Comparison of ENCODE assay signal across 9 mouse cellular contexts in the genomic region with DNA sequence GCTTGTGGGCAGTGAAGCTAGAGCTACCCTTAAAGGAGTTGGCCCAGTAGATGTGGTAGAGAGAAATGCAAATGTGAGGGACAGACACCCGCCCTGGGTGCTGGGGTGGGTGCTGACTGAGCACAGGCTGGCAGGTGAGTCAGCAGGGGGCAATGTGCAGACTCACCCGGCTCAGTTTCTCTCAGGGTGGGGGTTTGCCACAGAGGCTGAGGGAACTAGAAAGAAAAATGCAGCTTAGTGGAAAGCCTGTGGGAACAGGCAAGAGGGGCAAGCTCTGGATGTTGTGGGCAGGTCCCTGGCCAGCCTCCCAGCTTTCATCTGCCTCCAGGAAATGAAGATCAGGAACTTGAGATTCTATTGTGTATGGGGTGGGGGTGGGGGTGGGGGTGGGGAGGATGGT. TPM values are rescaled to one million over a fixed set of nuclear protein-coding genes. Genes with fewer than 3 reads are reported as not detected.
DNase-seq lines count a peak whose midpoint lies in the region; ATAC-seq and TF ChIP-seq lines count a peak whose summit lies in the region.
"Had no signal": no experiment of that assay in that cellular context is flagged by ENCODE, and none has a peak within 500 bp of the region (broad histone marks: within the 10 kb centered on the region; RNA-seq: fewer than 3 reads in every experiment).

No protein-coding gene starts in this region.

- DNase-seq in spleen, adult 2 months (ENCODE audit: low read depth in 1 of 2, low spot score in 2 of 2) = no peak
- no peak for DNase-seq in spleen, adult 18-20 months
- DNase-seq in lung, adult 2 months = peak; percentile 31

- no peak overlapping the region for H3K9ac ChIP-seq in intestine, embryonic 16.5 days (ENCODE audit: low read depth, low read length)
- H3K9ac ChIP-seq in midbrain, embryonic 16.5 days (ENCODE audit: low read depth, low read length) = no peak overlapping the region

- no peak overlapping the region for H3K4me3 ChIP-seq in spleen, adult 2 months (ENCODE audit: extremely low read depth, insufficient read depth, insufficient read length)
- H3K4me3 ChIP-seq in embryonic fibroblast, embryonic 13.5 days (ENCODE audit: insufficient read depth, low read length) = no peak overlapping the region
- H3K4me3 ChIP-seq in intestine, embryonic 16.5 days (ENCODE audit: low read length) = no peak overlapping the region
- H3K4me3 ChIP-seq in lung, adult 2 months (replicated peaks; ENCODE audit: extremely low read depth, low read depth, low read length) = no peak overlapping the region
- H3K4me3 ChIP-seq in midbrain, embryonic 16.5 days (ENCODE audit: low read depth, low read length) = no peak overlapping the region
- H3K4me3 ChIP-seq: megakaryocyte, embryonic 14.5 days had no signal

- no peaks in the 10 kb centered on the region for H3K36me3 ChIP-seq in spleen, adult 2 months (ENCODE audit: control insufficient read depth, insufficient read depth, low read length)
- no peaks in the 10 kb centered on the region for H3K36me3 ChIP-seq in intestine, embryonic 16.5 days (ENCODE audit: control insufficient read depth, insufficient read depth, low read length)
- H3K36me3 ChIP-seq in midbrain, embryonic 16.5 days (ENCODE audit: control insufficient read depth, insufficient read depth, low read length) = no peaks in the 10 kb centered on the region

- H3K4me1 ChIP-seq in spleen, adult 2 months (ENCODE audit: control insufficient read depth, insufficient read depth, insufficient read length) = no peaks in the 10 kb centered on the region; the same call in 1 of the 2 replicates
- peaks cover 10% of the 10 kb centered on the region; the same call in 1 of the 2 replicates for H3K4me1 ChIP-seq in embryonic fibroblast, embryonic 13.5 days (ENCODE audit: control insufficient read depth, insufficient read depth, low read length)
- H3K4me1 ChIP-seq in intestine, embryonic 16.5 days (ENCODE audit: control insufficient read depth, insufficient read depth, low read length) = peaks cover 6% of the 10 kb centered on the region; the same call in 1 of the 2 replicates
- H3K4me1 ChIP-seq in lung, adult 2 months (ENCODE audit: control insufficient read depth, insufficient read depth, low read length) = peaks cover 19% of the 10 kb centered on the region
- H3K4me1 ChIP-seq in midbrain, embryonic 16.5 days (ENCODE audit: control insufficient read depth, insufficient read depth, low read length) = no peaks in the 10 kb centered on the region

- H3K9me3 ChIP-seq in intestine, embryonic 16.5 days (ENCODE audit: control insufficient read depth, low read length) = no peaks in the 10 kb centered on the region
- H3K9me3 ChIP-seq in midbrain, embryonic 16.5 days (replicated peaks; ENCODE audit: control insufficient read depth, low read length, poor library complexity, severe bottlenecking) = no peaks in the 10 kb centered on the region

- ATAC-seq in intestine, embryonic 16.5 days = peak; percentile 38
- no peak for ATAC-seq in monocyte, adult 5-6 weeks (replicated peaks; ENCODE audit: insufficient number of reproducible peaks, low FRiP score, low TSS enrichment, poor library complexity, severe bottlenecking)
- ATAC-seq in activated CD4-positive, CD25-positive, alpha-beta regulatory T cell, adult 4 months = no peak
- no peak; the same call in 1 of the 2 replicates for ATAC-seq in midbrain, embryonic 16.5 days

- no peak overlapping the region for H3K4me2 ChIP-seq in intestine, embryonic 16.5 days (ENCODE audit: low read depth, low read length)
- H3K4me2 ChIP-seq in midbrain, embryonic 16.5 days (ENCODE audit: low read length) = no peak overlapping the region

- no peaks in the 10 kb centered on the region for H3K27me3 ChIP-seq in spleen, adult 2 months (ENCODE audit: control insufficient read depth, insufficient read depth, low read length)
- no peaks in the 10 kb centered on the region for H3K27me3 ChIP-seq in intestine, embryonic 16.5 days (replicated peaks; ENCODE audit: control insufficient read depth, insufficient read depth, low read length)
- H3K27me3 ChIP-seq in midbrain, embryonic 16.5 days (ENCODE audit: control insufficient read depth, insufficient read depth, low read depth, low read length) = no peaks in the 10 kb centered on the region
- H3K27me3 ChIP-seq: megakaryocyte, embryonic 14.5 days had no signal

- TF ChIP-seq CTCF in spleen, adult 2 months (IDR thresholded peaks at IDR 0.05; ENCODE audit: extremely low read depth, insufficient read depth, insufficient read length, insufficient replicate concordance) = no peak
- TF ChIP-seq CTCF in embryonic fibroblast, embryonic 13.5 days (IDR thresholded peaks at IDR 0.05; ENCODE audit: borderline replicate concordance, insufficient read depth, low read length) = no peak
- no peak for TF ChIP-seq CTCF in lung, adult 2 months (IDR thresholded peaks at IDR 0.05; ENCODE audit: insufficient read depth, low read length)

- no peak for TF ChIP-seq POLR2A in spleen, adult 2 months (IDR thresholded peaks at IDR 0.05; ENCODE audit: low read depth, low read length)
- no peak for TF ChIP-seq POLR2A in embryonic fibroblast, embryonic 13.5 days (IDR thresholded peaks at IDR 0.05; ENCODE audit: low read depth, low read length)
- no peak for TF ChIP-seq POLR2A in lung, adult 2 months (IDR thresholded peaks at IDR 0.05; ENCODE audit: borderline replicate concordance, extremely low read depth, low read depth, low read length)

- WGBS in spleen, adult 2 months = 25% methylated on average over 2 of the region's 2 CpGs
- WGBS in intestine, embryonic 16.5 days = 41% methylated on average over 2 of the region's 2 CpGs
- WGBS in lung, adult 2 months = 11% methylated on average over 2 of the region's 2 CpGs
- 39% methylated on average over 2 of the region's 2 CpGs for WGBS in midbrain, embryonic 16.5 days

- H3K27ac ChIP-seq in spleen, adult 2 months (ENCODE audit: insufficient read depth, low read length) = peak overlapping the region; percentile 11; the same call in 1 of the 2 replicates
- peak overlapping the region; percentile 50 for H3K27ac ChIP-seq in embryonic fibroblast, embryonic 13.5 days (ENCODE audit: insufficient read depth, low read length)
- H3K27ac ChIP-seq in intestine, embryonic 16.5 days (ENCODE audit: low read length) = 0 out of 2 replicates have a peak overlapping the region, but pooled peaks have one; percentile 27
- no peak overlapping the region for H3K27ac ChIP-seq in midbrain, embryonic 16.5 days (ENCODE audit: low read length)

RNA-seq across cellular contexts. Expression of gene Cdcp1, which starts 21.9 kb away (rescaled TPM):
- polyA plus RNA-seq in spleen, adult 2 months (2012; rRNA removed) = 0.93 and 0.95 TPM in 2 replicates
- not detected in 2 replicates for polyA plus RNA-seq in embryonic fibroblast, embryonic 13.5 days (2011; ENCODE audit: insufficient read length, low read depth, missing spikeins)
- 14.1 and 14.2 TPM in 2 replicates for polyA plus RNA-seq in intestine, embryonic 16.5 days (2015; fragmentation: Nextera tagmentation; extraction: Ambion mirVana)
- 10.8 and 14.2 TPM in 2 replicates for polyA plus RNA-seq in lung, adult 2 months (2012; rRNA removed)
- total RNA-seq in monocyte, adult 5-6 weeks (2017) = not detected in 3 replicates
- polyA plus RNA-seq in activated CD4-positive, CD25-positive, alpha-beta regulatory T cell, adult 4 months (2017; shearing (Covaris generic)) = under 1 TPM; 0.57 to 0.97 TPM
- polyA plus RNA-seq in midbrain, embryonic 16.5 days (2015; fragmentation: Nextera tagmentation; extraction: Ambion mirVana) = 0.07 and 0.19 TPM in 2 replicates

RNA-seq across cellular contexts. Expression of gene Tmem158, which starts 22.8 kb away (rescaled TPM):
- polyA plus RNA-seq in spleen, adult 2 months (2012; rRNA removed) = 5.9 and 10.5 TPM in 2 replicates
- polyA plus RNA-seq in embryonic fibroblast, embryonic 13.5 days (2011; ENCODE audit: insufficient read length, low read depth, missing spikeins) = 1.7 and 2.1 TPM in 2 replicates
- 1.7 and 6.0 TPM in 2 replicates for polyA plus RNA-seq in intestine, embryonic 16.5 days (2015; fragmentation: Nextera tagmentation; extraction: Ambion mirVana)
- polyA plus RNA-seq in lung, adult 2 months (2012; rRNA removed) = 7.3 and 14.5 TPM in 2 replicates
- total RNA-seq in monocyte, adult 5-6 weeks (2017) = 0.57 to 1.3 TPM (median 1.2 TPM) in 3 replicates
- polyA plus RNA-seq in activated CD4-positive, CD25-positive, alpha-beta regulatory T cell, adult 4 months (2017; shearing (Covaris generic)) = 1 to 10 TPM in 1 of 2 experiments, under 1 TPM in 1; 0.46 to 1.2 TPM
- 30.1 and 35.8 TPM in 2 replicates for polyA plus RNA-seq in midbrain, embryonic 16.5 days (2015; fragmentation: Nextera tagmentation; extraction: Ambion mirVana)
